Mouse (Mus musculus) cerebellum, postnatal 4 days (tissue): ENCODE results near the gene Ezh1.

Source experiments
- DNase-seq, 2 experiments: peaks; one replicate each; pipeline ENCODE4 v3.0.0; 2022; ENCODE audit warnings: low spot score in 2 of 2, mixed read lengths in 1 of 2

The Ezh1 gene

GRCm38 (mm10) chr11:101246702-101247012 lies 20.4 kb upstream of the Ezh1 start:
- DNase-seq = no peak

GRCm38 (mm10) chr11:101245855-101246701 lies 19.8 kb upstream of the Ezh1 start, which contains the start of gene Ramp2:
Gene Ramp2, plus strand, starts transcription at chr11:101246028.
- peak in 1 of 2 experiments; percentile 37 for DNase-seq

GRCm38 (mm10) chr11:101245071-101245470 lies 18.8 kb upstream of the Ezh1 start:
- DNase-seq = no peak

GRCm38 (mm10) chr11:101238071-101238647 lies 11.9 kb upstream of the Ezh1 start:
- DNase-seq = peak in 1 of 2 experiments; percentile 45

- no peak for DNase-seq
Measured at GRCm38 (mm10) chr11:101236782-101237181, 10.5 kb upstream of the Ezh1 start.

- no peak for DNase-seq
Measured at GRCm38 (mm10) chr11:101235429-101235828, 9.2 kb upstream of the Ezh1 start.

GRCm38 (mm10) chr11:101234124-101234523 lies 7.9 kb upstream of the Ezh1 start:
- DNase-seq = no peak

GRCm38 (mm10) chr11:101233240-101233639 lies 7.0 kb upstream of the Ezh1 start:
- DNase-seq = no peak

- no peak for DNase-seq
Measured at GRCm38 (mm10) chr11:101232010-101232839, 6.0 kb upstream of the Ezh1 start.

GRCm38 (mm10) chr11:101230991-101231871 lies 5.0 kb upstream of the Ezh1 start:
- peak in 1 of 2 experiments; percentile 24 for DNase-seq

GRCm38 (mm10) chr11:101230526-101230925 lies 4.3 kb upstream of the Ezh1 start:
- no peak for DNase-seq

- no peak for DNase-seq
Measured at GRCm38 (mm10) chr11:101230061-101230511, 3.8 kb upstream of the Ezh1 start.

GRCm38 (mm10) chr11:101229361-101229900 lies 3.2 kb upstream of the Ezh1 start:
- DNase-seq = peak; percentile 32 to 70

GRCm38 (mm10) chr11:101225331-101226064 lies 765 bp downstream of the Ezh1 start:
- DNase-seq = no peak

- DNase-seq = no peak
Measured at GRCm38 (mm10) chr11:101224337-101224736, 1.9 kb downstream of the Ezh1 start.

- no peak for DNase-seq
Measured at GRCm38 (mm10) chr11:101221306-101221986, 4.8 kb downstream of the Ezh1 start.

GRCm38 (mm10) chr11:101220853-101221252 lies 5.4 kb downstream of the Ezh1 start:
- no peak for DNase-seq

GRCm38 (mm10) chr11:101218436-101219055 lies 7.7 kb downstream of the Ezh1 start:
- no peak for DNase-seq

GRCm38 (mm10) chr11:101216936-101217335 lies 9.3 kb downstream of the Ezh1 start:
- DNase-seq = no peak
